Mouse (Mus musculus) gastrocnemius, adult 8-10 months (tissue): ENCODE data around the gene Cd5. TPM values are rescaled to one million over a fixed set of nuclear protein-coding genes. Genes with fewer than 3 reads are reported as not detected.

Experiments
- DNase-seq, 2 experiments: peaks; one replicate each; pipeline ENCODE4 v3.0.0; 2022; ENCODE audit warnings: low spot score in 2 of 2
- total RNA-seq, 4 experiments: library from RNA; stranded (reverse); gene quantifications; 2 replicates each; pipeline ENCODE4 v1.2.4; 2022

The Cd5 gene
- total RNA-seq, 4 experiments from 2014 or later = 0.27 TPM; not detected in 3

GRCm38 (mm10) chr19:10730469-10730868 lies 8.3 kb downstream of the Cd5 start:
- no peak for DNase-seq

- no peak for DNase-seq
Observed at GRCm38 (mm10) chr19:10729889-10730288, 8.9 kb downstream of the Cd5 start.

- DNase-seq = no peak
Observed at GRCm38 (mm10) chr19:10724629-10725363, 14.0 kb downstream of the Cd5 start.

GRCm38 (mm10) chr19:10723649-10724048 lies 15.2 kb downstream of the Cd5 start:
- DNase-seq = no peak

GRCm38 (mm10) chr19:10723084-10723483 lies 15.7 kb downstream of the Cd5 start:
- no peak for DNase-seq

GRCm38 (mm10) chr19:10721064-10721463 lies 17.7 kb downstream of the Cd5 start:
- no peak for DNase-seq

- DNase-seq = no peak
Observed at GRCm38 (mm10) chr19:10720524-10720923, 18.3 kb downstream of the Cd5 start.

GRCm38 (mm10) chr19:10719751-10720150 lies 19.1 kb downstream of the Cd5 start:
- DNase-seq = no peak

GRCm38 (mm10) chr19:10718251-10718775 lies 20.5 kb downstream of the Cd5 start:
- DNase-seq = no peak

- DNase-seq = no peak
Observed at GRCm38 (mm10) chr19:10715476-10715875, 23.3 kb downstream of the Cd5 start.

- DNase-seq = no peak
Observed at GRCm38 (mm10) chr19:10714682-10715475, 23.9 kb downstream of the Cd5 start.

GRCm38 (mm10) chr19:10714168-10714567 lies 24.6 kb downstream of the Cd5 start:
- DNase-seq = no peak

- no peak for DNase-seq
Observed at GRCm38 (mm10) chr19:10713551-10713950, 25.3 kb downstream of the Cd5 start.

GRCm38 (mm10) chr19:10712646-10713045 lies 26.2 kb downstream of the Cd5 start:
- no peak for DNase-seq

GRCm38 (mm10) chr19:10712194-10712593 lies 26.6 kb downstream of the Cd5 start:
- DNase-seq = no peak

- no peak for DNase-seq
Observed at GRCm38 (mm10) chr19:10710751-10711150, 28.1 kb downstream of the Cd5 start.

GRCm38 (mm10) chr19:10710088-10710511 lies 28.7 kb downstream of the Cd5 start:
- DNase-seq = peak; percentile 57 to 59

- peak; percentile 98 for DNase-seq
Observed at GRCm38 (mm10) chr19:10709360-10710087, 29.3 kb downstream of the Cd5 start.

GRCm38 (mm10) chr19:10708900-10709299 lies 29.9 kb downstream of the Cd5 start:
- DNase-seq = no peak

GRCm38 (mm10) chr19:10707881-10708280 lies 30.9 kb downstream of the Cd5 start:
- DNase-seq = no peak

- DNase-seq = no peak
Observed at GRCm38 (mm10) chr19:10707087-10707875, 31.5 kb downstream of the Cd5 start.
